Comparison of ENCODE assay signal across 22 mouse cellular contexts in the genomic region with DNA sequence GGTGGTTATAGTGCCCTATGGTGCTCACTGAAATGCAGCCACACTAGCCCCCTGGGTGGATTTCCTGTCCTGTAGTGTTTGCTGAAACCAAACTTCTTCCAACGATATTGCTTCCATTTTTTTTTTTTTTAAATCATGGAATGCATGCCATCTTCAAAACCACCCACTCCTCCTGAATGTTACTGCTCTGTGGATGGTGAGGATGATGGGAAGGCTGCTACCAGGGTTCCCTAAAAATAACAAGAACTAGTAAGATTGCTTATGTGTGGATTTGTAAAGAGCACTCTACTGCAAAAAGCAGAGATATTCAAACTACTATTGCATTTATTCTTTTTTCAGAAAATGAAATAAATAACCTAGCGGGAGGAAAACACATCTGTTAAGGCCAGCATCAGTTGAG.
A peak's percentile ranks its signal among the peaks of the same experiment; 100 is the strongest.
DNase-seq lines count a peak whose midpoint lies in the region; ATAC-seq lines count a peak whose summit lies in the region.
"Had no signal": no experiment of that assay in that cellular context is flagged by ENCODE, and none has a peak within 500 bp of the region (broad histone marks: within the 10 kb centered on the region; RNA-seq: fewer than 3 reads in every experiment).

No protein-coding gene starts in this region.

- no peaks in the 10 kb centered on the region for H3K27me3 ChIP-seq in midbrain, embryonic 11.5 days (ENCODE audit: control insufficient read depth, insufficient read depth, low read length)
- H3K27me3 ChIP-seq in midbrain, embryonic 16.5 days (ENCODE audit: control insufficient read depth, insufficient read depth, low read depth, low read length), result no peaks in the 10 kb centered on the region
- H3K27me3 ChIP-seq: CH12.LX, Patski had no signal

- 83% methylated on average over 2 of the region's 2 CpGs for WGBS in midbrain, embryonic 11.5 days
- 89% methylated on average over 2 of the region's 2 CpGs for WGBS in midbrain, embryonic 16.5 days

- no peak for DNase-seq in frontal cortex, adult 2 months (ENCODE audit: extremely low spot score in 1 of 2, low spot score in 1 of 2)
- DNase-seq in midbrain, embryonic 11.5 days (ENCODE audit: low spot score, missing footprints), result peak; percentile 14
- peak; percentile 57 for DNase-seq in brain, adult 2 months (ENCODE audit: low read depth, low spot score)
- no peak for DNase-seq in cerebellum, adult 9-10 months
- DNase-seq: adrenal gland, adult 2 months; adrenal gland, adult 8-10 months; adrenal gland, postnatal 10 days; adrenal gland, postnatal 14 days; adrenal gland, postnatal 25 days; adrenal gland, postnatal 36 days; B cell, adult 2 months; cerebellum, adult 11 months; cerebellum, adult 11-12 months; cerebellum, adult 18-20 months; cerebellum, adult 2 months had no signal

- no peaks in the 10 kb centered on the region for H3K36me3 ChIP-seq in midbrain, embryonic 11.5 days (ENCODE audit: control insufficient read depth, insufficient read depth, low read length)
- no peaks in the 10 kb centered on the region for H3K36me3 ChIP-seq in midbrain, embryonic 16.5 days (ENCODE audit: control insufficient read depth, insufficient read depth, low read length)
- H3K36me3 ChIP-seq: G1E had no signal

- H3K4me3 ChIP-seq in midbrain, embryonic 11.5 days (ENCODE audit: low read depth, low read length), result no peak overlapping the region
- H3K4me3 ChIP-seq in midbrain, embryonic 16.5 days (ENCODE audit: low read depth, low read length), result no peak overlapping the region

- H3K4me2 ChIP-seq in midbrain, embryonic 11.5 days, result no peak overlapping the region
- H3K4me2 ChIP-seq in midbrain, embryonic 16.5 days (ENCODE audit: low read length), result no peak overlapping the region

- H3K27ac ChIP-seq in midbrain, embryonic 11.5 days (ENCODE audit: low read depth, low read length), result no peak overlapping the region
- no peak overlapping the region for H3K27ac ChIP-seq in midbrain, embryonic 16.5 days (ENCODE audit: low read length)

- H3K9me3 ChIP-seq in midbrain, embryonic 11.5 days (ENCODE audit: control insufficient read depth, low read length), result no peaks in the 10 kb centered on the region
- H3K9me3 ChIP-seq in midbrain, embryonic 16.5 days (replicated peaks; ENCODE audit: control insufficient read depth, low read length, poor library complexity, severe bottlenecking), result no peaks in the 10 kb centered on the region

- H3K9ac ChIP-seq in midbrain, embryonic 11.5 days (ENCODE audit: low read length), result no peak overlapping the region
- no peak overlapping the region for H3K9ac ChIP-seq in midbrain, embryonic 16.5 days (ENCODE audit: low read depth, low read length)

- no peaks in the 10 kb centered on the region for H3K4me1 ChIP-seq in midbrain, embryonic 11.5 days (ENCODE audit: control insufficient read depth, insufficient read depth, low read length)
- H3K4me1 ChIP-seq in midbrain, embryonic 16.5 days (ENCODE audit: control insufficient read depth, insufficient read depth, low read length), result no peaks in the 10 kb centered on the region

- peak; percentile 96 for ATAC-seq in frontal cortex, adult (ENCODE audit: low TSS enrichment)
- ATAC-seq in midbrain, embryonic 11.5 days (ENCODE audit: low FRiP score), result no peak
- no peak for ATAC-seq in midbrain, embryonic 16.5 days
- ATAC-seq: activated CD4-positive, CD25-positive, alpha-beta regulatory T cell, adult 4 months; CD4-positive, CD25-positive, alpha-beta regulatory T cell, adult 4 months; Patski had no signal

Comparison
In these comparisons a context has a peak if more than half of its experiments do, and no peak if none do; other contexts are left out.
1. DNase-seq: peak in midbrain, embryonic 11.5 days (single experiment) and brain, adult 2 months (single experiment); none in frontal cortex, adult 2 months (0 of 2) and cerebellum, adult 9-10 months (single experiment).